Mouse (Mus musculus) thymus, postnatal 10 days (tissue): ENCODE data around the gene Terb1.

ENCODE experiments used
- DNase-seq, 2 experiments: peaks; one replicate each; pipeline ENCODE4 v3.0.0; 2021; ENCODE audit warnings: low spot score in 2 of 2

Terb1 gene

DNA sequence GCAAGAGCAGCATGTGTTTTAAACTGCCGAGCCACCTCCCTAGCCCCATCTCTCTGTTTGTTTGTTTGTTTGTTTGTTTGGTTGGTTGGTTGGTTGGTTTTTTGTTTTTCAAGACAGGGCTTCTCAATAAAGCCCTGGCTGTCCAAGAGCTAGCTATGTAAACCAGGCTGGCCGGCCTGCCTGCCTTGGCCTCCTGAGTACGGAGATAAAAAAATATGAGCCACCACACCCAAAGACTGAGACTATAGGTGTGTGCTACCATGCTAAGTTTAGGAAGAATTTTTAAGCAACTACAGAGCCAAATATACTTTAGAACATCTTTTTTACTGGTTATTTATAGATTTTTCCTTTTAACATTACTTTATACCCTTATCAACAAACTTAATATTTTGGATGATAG lies 57.5 kb downstream of the Terb1 start:
- no peak for DNase-seq

DNA sequence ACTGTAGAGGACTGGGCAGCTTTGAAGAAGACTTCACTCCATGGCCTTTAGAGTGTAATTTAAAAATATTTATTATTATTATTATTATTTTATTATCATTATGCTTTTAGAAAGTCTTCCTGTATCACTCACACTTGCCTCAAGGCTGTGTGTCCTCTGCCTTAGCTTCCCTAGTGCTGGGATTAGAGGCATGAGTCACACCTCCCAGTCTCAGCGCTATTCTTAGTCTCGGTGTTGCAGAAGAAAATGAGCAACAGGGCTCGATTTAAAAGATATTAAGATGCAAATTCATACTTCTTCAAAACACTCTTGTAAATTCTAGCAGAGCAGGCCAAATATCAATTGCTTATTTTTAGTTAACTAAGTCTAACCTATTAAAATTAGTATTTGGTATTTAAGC lies 60.9 kb downstream of the Terb1 start:
- DNase-seq, result no peak

DNA sequence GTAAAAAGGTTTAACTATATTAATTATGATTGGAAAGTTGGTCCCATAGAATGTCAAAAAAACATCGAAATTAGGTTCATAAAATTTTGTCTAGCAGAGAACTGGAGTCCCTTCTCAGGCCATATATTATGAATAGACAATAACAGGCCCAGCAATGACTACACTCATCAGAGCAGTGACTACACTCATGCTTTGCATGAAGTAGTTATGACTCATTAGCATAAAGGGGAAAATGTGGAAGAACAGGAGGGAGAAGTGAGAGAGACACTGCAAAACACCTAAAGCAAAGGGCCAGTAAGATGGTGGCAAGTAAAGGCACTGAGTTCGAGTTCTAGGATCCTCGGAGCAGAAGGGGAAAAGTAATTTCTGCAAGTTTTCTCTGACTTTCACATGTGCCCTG lies 63.7 kb downstream of the Terb1 start:
- no peak for DNase-seq

DNA sequence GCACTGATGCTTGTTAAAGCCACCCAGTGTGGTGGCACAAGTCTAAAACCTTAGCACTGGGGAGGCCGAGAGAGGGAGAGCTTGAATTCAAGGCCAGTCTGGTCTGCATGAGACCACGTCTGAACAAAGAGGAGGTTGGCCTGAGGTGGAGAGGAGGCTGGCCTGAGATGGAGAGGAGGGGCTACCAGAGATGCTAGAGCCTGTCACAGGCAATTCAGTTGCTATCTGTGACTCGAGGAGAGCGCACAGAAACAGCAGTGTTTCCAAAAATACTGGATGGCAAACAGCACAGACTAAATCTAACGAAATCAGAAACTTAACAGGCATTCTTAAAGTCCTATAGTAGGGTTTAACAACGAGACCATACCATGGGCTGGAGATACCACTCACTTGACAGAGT lies 64.5 kb downstream of the Terb1 start:
- DNase-seq, result no peak

DNA sequence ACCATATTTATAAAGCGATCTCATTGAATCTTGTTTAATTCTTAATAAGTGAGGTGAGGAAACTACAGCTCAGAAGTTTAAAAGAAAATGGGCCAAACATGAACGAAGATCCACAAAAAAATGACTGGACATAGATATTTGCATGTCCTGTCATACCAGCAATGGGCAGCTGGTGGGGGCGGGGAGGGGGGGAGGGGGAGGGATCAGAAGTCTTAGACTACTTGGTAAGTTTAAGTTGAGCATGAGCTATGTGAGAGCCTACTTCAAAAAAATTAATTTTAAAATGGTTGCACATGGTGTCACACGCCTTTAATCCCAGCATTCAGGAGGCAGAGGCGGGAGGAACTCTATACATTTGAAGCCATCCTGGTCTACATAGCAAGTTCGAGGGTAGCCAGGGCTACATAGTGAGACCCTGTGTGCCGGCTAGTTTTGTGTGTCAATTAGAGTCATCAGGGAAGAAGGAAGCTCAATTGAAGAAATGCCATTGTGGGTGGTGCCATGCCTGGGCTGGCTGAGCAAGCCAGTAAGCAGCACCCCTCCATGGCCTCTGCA lies 66.5 kb downstream of the Terb1 start:
- no peak for DNase-seq

DNA sequence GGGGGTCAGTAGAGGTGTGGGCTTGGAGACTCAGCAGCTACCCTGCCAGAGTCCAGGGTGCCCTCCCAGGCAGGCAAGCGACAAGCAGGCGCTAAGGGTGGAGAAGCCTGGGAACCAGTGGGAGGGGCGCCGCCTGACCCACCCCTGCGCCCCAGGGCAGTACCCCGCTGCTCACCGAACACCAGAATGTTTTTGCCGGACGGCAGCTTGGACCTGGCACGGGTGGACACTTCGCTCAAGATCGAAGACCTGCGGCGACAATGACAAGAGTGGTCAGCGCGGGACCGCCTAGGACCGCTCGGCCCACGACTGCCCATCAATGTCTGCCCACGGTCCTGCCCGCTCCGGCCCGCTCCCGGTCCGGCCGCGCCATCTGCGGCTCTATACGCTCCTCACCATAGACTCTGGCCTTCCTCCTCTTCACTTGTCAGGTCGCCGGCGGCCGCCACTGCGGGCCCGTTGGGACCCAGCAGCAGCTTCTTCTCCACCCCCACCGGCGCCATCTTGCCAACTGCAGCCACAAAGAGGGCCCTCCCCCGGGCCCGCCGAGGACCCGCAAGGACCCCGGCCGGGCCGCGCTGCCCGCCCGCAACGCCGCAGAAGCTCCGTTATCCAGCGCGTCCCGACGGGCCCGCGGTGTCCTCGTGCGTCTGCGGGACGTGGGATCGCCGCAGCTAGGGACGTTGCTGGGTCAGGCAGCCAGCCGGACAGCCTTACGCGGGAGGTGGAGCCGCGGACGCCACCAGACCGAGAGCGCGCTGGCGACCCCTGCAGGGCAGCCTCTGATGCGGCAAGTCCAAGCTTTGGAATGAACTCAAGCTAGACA lies 67.2 kb downstream of the Terb1 start, which contains the start of gene Dync1li2:
Gene Dync1li2 (minus strand): TSS at position 749 of the 826 bp plus-strand sequence.
- peak; percentile 77 to 94 for DNase-seq

DNA sequence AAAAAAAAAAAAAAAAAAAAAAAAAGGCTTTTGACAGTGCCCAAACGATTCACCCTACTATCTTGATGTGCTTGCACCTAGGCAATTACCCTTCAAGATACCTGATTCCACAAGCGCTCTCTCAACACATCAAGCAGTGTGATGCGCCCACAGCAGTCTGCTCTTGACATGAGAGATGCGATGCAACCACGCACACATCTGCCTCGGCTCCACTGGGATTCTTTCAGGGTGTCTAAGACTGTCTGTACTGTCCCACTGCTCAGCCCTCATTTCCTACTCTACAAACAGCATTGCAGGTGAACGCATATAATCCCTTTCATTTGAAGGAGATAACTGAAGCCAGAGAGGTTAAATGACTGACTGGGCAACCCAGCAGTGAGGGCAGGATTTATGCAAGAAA lies 68.1 kb downstream of the Terb1 start:
- no peak for DNase-seq

DNA sequence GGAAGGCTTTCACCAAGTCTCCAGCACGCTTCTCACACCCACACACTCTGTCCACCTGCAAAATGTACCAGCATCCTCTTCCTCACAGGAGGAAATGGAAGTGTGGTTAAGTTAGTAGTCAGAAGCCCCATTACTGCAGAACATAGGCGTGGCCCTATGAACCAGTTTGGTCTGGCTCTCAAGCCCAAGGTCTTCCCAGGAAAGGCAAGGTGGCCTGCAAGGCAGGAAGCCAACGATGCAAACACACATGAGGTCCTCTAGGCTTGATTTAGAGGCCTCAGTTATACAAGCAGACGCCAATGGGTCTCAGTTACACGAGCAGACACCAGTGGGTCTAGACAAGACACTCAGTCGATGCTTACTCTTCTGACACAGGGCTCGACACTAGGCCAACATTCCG lies 70.2 kb downstream of the Terb1 start:
- no peak for DNase-seq

DNA sequence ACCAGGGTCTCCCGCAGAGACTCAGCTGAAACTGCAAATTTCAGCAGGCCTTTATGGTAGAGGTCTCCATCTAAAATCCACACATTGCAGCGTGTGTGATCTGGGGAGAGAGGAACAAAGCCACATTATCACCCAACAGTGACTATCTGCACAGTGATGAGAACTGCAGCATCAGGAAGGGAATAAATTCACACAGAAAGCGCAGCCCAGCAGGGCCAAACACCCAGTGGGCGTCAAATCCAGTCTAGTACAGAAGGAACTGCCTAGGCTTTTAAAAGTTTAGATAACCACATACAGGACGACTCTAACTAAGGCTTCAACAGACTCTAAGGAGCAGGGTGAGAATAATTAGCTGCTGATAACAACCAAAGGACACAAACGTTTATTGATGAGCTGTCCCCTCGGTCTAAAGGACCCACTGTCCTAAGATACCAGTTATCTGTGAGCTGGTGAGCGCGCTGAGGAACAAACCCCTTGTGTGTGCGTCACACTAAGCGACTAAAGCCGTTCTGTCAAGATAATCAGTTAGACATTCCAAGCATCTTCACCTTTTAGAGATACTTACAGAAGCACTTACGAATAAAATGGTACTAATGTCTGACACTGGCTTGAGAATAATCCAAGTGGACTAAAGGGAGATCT lies 72.1 kb downstream of the Terb1 start:
- no peak for DNase-seq

DNA sequence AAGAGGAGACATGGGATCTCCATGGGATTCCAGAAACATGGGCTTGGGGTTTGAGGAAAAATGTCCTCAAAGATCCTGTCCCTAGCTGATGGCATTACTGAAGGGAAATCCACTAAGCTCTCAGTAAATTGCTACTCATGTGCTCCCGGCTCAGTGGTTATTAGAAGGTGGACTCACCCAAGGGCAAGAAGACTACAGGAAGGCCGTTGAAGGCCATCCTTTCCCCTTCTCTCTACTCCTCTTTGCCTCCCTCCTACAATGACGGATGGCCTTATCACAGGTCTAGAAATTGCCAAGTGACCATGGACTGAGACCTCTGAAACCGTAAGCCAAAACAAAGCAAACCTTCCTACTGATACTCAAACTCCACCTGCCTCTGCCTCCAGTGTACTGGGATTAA lies 73.1 kb downstream of the Terb1 start:
- no peak for DNase-seq

DNA sequence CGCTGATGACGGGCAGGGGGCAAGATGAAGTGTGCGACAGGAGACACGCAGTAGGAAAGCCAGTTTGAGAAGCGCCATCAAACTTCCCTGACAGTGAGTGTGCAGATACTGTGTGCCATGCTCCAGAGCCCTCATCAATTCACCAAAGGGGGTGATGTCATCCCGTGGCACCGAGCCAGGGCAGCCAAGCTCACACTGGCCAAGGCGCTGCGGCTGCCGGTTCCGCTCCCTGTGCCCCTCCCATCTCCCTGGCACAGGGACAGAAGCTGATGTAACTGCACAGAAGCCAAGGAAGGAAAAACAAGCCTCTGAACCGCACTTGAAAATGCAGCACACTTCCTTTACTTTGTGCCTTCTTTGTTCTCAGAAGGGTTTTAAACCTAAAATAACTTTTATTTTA lies 73.7 kb downstream of the Terb1 start:
- no peak for DNase-seq

DNA sequence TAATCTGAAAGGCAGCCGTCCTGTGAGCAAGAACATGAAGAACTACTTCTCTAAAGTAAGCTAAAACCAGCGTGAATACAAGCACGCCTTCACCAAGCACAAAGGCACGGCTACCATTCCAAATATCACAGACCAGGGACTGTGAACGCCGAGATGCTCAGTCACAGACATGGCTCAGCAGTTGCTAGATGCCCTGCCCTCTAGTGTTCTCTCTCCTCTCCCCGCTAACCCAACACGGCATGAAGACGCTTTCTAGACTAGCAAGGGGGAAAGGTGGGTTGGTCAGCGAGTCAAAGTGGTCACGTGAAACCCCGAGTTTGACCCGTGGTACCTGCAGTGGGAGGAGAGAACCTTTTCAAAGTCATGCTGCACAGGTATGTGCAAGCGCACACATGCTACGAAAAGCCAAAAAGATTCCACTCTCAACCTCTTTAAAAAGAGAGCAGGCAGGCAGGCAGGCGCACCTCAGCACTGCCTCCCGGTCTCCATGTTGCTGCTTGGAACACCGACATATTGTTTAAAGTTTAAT lies 74.8 kb downstream of the Terb1 start:
- DNase-seq, result no peak

DNA sequence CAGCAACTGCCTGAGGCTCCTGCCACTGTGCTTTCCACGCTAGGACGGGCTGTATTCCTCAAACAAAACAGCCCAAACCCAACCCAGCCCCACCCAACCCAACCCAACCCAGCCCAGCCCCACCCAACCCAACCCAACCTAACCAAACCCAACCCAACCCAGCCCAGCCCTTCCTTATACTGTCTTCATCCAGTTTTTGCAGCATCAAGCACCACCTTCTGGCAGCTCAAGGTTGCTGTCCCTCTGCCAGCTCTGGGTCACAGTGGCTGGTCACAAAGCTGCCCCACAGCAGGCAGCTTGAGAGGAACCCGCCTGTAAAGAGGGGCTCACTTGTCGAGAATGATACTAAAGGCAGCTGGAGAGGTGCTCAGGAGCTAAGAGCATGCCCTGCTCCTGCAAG lies 75.4 kb downstream of the Terb1 start:
- no peak for DNase-seq

DNA sequence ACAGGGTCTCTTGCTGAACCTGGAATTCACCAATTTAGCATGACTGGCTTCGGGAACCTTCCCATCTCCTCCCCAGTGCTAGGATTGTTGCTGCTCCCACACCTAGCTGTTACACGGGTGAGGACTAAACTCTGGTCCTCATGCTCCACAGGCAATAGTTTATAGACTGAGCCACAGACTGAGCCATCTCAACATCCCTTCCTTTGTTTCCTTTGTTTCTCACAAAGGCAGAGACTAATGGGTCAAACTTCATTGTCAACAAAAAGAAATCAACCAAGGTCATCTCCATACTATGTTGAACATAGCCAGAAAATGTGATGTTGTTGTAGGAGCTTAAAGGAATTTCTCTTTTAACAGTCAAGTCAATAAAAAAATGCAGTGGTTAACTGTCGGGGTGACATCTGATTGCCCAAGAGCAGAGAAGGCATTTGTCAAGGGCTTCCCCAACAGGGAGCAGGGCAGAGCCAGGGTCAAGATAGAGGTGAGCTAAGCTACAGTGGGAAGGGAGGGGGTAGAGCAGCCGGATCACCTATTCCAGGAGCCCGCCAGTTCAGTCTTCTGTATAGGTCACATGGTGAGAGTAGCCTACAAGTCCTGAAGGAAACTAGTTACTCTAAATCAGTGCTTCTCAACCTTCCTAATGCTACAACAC lies 76.4 kb downstream of the Terb1 start:
- no peak for DNase-seq

DNA sequence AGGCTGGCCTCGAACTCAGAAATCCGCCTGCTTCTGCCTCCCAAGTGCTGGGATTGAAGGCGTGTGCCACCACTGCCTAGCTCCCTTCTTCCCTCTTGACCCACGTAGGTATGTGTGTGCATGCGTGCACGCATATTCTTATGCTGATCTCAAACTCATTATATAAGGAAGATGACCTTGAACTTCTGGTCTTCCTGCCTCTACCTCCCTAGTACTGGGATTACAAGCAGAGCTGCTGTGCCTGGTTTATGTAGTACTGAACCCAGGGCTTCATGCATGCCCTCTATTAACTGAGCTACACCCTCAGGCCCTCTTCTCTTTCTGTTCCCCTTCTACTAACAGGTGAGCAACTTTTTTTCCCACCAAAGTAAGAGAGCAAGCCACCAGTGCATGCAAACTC lies 77.1 kb downstream of the Terb1 start:
- no peak for DNase-seq

DNA sequence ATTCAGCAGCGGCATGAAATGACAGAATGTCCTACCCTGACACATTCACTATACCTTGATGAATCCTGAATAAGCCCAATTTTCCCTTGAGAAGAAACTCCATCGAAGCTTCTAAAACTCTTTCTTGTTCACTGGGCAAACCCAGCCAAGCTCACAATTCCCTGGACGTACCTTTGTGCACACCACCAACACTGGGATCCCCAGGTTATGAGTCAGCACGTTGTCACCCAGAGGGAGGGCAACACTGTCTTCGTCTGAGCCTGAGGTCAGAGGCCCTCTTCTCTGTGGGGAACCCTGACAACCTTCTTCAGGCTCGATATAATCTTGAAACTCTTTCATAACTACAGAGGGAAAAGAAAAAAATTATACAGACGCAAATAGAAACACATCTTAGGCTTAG lies 79.5 kb downstream of the Terb1 start:
- no peak for DNase-seq

DNA sequence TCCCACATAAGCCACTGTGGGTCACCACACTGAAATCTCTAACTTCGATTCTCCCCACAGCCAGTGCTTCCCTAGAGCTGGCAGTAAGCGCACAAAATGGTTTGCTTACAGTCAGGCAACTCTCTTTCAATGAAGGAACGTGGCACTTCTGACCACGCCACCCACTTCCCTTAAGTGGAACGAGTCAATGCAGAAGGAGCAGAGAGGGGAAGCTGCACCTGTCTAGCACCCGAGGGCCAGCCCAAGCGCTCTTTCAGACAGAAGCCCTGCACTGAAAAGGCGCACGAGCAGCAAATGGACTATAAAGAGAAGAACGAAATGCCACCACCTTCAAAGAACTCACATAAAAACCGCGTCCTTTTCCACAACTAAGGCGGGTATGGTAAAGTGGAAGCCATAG lies 82.0 kb downstream of the Terb1 start:
- DNase-seq, result no peak

DNA sequence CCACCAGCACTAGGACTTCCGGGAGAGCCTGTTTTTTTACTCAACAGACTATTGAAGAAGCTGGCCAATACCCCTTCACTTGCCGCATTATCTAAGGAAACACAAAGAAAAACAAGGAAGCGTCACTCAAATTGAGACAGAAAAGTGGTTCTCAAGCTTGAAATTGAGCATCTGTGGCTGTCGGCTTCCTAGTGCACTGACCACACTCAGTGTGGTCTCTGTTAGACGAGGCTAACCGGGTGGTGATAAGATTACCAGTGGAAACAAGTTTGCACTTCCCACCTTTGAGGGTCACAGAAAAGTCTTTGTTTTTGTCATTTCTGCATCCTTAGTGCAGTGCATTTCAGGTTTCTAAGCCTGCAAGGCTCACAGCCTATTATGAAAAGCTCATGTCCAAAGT lies 87.4 kb downstream of the Terb1 start:
- no peak for DNase-seq

DNA sequence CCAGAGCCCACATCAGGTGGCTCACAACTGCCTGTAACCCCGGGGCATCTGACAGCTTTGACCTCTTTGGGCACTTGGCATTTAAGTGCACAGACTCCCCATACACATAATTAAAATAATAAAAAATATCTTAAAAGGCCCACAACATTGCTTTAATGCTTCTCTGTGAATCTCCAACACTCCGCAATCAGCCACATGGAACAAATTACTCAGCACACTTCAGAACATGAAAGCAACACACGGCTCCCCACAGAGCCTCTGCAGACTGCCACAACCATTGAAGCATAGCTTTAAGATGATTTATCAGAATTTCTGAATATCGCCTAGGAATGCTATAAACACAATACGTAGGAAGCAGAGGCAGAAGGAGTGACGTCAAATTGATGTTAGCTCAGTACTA lies 93.7 kb downstream of the Terb1 start:
- DNase-seq, result no peak

DNA sequence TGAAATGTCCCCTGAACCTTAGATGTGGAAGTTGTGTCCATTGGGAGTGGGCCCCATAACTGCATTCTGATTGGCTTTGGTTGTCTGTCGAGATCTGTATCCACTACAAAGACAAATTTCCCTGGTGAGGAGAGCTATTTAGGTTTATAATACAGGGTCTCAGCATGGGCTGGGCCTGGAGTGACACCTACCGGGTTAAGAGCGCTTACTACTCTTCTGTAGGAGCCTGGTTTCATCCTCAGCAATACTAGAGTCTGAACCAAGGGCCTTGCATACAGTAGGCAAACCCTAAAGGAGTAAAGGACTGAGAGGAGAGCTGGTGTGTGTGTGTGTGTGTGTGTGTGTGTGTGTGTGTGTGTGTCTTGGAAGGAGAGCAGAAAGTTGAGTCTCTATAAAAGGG lies 95.5 kb downstream of the Terb1 start:
- DNase-seq, result no peak

DNA sequence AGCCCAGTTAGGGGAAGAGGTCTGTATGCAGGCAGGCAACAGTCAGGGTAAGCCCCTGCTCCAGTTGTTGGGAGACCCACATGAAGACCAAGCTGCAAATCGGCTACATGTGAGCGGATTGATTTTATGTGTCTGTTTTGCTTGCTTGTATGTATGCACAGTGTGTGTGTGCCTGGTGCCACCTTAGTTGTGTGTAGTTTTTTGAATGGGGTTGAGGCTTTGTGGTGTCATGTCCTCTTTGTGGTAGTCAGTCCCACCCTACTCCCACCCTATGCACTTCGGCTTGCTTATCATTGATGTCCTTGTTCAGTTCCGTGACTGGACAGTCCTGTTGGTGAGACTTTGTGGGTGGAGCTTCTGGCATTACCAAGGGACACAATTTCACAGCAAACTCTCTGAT lies 95.9 kb downstream of the Terb1 start:
- DNase-seq, result no peak

DNA sequence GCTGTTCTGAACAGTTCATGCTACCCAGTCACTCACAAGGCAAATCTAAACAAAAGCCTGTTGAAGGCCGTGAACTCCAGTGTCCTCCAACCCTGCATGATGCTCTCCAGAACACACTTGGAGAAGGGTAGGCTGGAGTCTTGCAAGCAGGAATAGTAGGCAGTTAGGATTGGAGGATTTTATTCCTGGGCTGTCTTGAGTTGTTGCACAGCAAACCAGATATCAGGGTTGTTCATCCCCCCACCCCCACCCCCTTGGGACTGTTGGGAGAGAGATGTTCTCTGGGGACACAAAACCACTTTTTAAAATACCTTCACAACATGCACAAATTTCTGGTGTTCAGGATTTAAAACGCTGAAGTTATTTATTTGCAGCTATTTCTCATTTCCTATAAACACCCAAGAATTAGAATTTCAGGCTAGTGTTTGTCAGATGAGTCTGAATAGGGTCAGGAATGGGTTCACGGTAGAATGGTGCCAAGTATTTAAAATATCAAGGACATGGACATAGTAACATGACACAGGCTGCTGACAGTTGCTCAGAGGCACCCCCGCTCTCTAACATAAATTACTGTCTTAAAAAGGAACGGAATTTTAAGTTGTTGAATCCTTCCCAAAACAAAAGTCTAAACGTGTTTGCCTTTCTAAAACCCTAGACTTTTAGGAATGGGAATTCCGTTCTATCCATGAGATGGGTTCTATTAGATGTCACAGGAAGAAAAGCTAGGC lies 96.7 kb downstream of the Terb1 start:
- DNase-seq, result no peak
